Mouse (Mus musculus): Measurements from ENCODE around the gene Hsbp1.

The Hsbp1 gene

DNA sequence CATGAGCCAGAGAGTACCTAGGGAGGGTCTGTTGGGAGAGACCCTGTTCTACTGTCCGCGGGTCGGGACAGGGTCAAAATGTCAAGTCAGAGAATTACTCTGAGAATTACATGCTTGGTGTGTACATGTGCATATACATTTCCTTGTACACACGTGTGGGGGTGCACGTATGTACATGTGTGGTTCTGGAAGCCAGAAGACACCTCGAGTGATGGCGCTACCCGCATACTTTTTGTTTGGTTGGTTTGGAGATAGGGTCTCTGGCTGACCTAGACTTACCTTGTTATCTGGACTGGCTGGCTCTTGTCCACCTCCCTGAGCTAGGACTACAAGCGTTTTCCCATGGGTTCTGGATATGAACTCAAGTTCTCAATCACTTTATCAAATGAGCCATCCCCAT is 49.8 kb downstream of the Hsbp1 start:
- no peak for DNase-seq

- peak; percentile 95 for DNase-seq
Observed at GRCm38 (mm10) chr8:119394524-119395026, 50.3 kb downstream of the Hsbp1 start, which contains the start of gene Mlycd. Gene Mlycd (plus strand): TSS chr8:119394878.

GRCm38 (mm10) chr8:119395072-119395950 is 51.0 kb downstream of the Hsbp1 start:
- no peak for DNase-seq

All from right cerebral cortex, adult 18-20 months (tissue).